Mouse (Mus musculus) lung, postnatal 0 days (tissue): ENCODE measurements around the gene Kcnb1. TPM values are rescaled to one million over a fixed set of nuclear protein-coding genes. Genes with fewer than 3 reads are reported as not detected.

Experiments
- ATAC-seq: fragments of 200-750 bp; cut with Nextera tagmentation; 2 replicates; pipeline ENCODE4 v1.8.0; 2017; ENCODE audit warnings: moderate library complexity
- DNase-seq: peaks from one replicate; pipeline ENCODE4 v3.0.0-alpha.2; 2016; ENCODE audit warnings: low spot score
- H3K27ac ChIP-seq: fragments of 300-500 bp; sonication (generic); 2 replicates; pipeline ENCODE4 v1.5.1; 2014; ENCODE audit warnings: antibody characterized with exemption, mild to moderate bottlenecking, low read length, mixed read lengths
- H3K27me3 ChIP-seq: fragments of 300-500 bp; sonication (generic); replicated peaks from 2 replicates; pipeline ENCODE4 v1.6.1; 2014; ENCODE audit warnings: low read length, mixed read lengths; ENCODE audit not compliant: insufficient read depth
- H3K36me3 ChIP-seq: fragments of 300-500 bp; sonication (generic); 2 replicates; pipeline ENCODE4 v1.6.1; 2014; ENCODE audit warnings: low read length, mixed read lengths; ENCODE audit not compliant: insufficient read depth
- H3K4me1 ChIP-seq: fragments of 300-500 bp; sonication (generic); 2 replicates; pipeline ENCODE4 v1.6.1; 2014; ENCODE audit warnings: antibody characterized with exemption, low read depth, low read length, mixed read lengths; ENCODE audit not compliant: insufficient read depth
- H3K4me2 ChIP-seq: fragments of 300-500 bp; sonication (generic); replicated peaks from 2 replicates; pipeline ENCODE4 v1.6.1; 2014; ENCODE audit warnings: low read depth, mild to moderate bottlenecking, low read length, moderate library complexity, mixed read lengths
- H3K4me3 ChIP-seq: fragments of 300-500 bp; sonication (generic); 2 replicates; pipeline ENCODE4 v1.5.1; 2014; ENCODE audit warnings: low read depth, low read length
- H3K9ac ChIP-seq: fragments of 300-500 bp; sonication (generic); replicated peaks from 2 replicates; pipeline ENCODE4 v1.6.1; 2014; ENCODE audit warnings: low read depth, mild to moderate bottlenecking
- H3K9me3 ChIP-seq: fragments of 300-500 bp; sonication (generic); 2 replicates; pipeline ENCODE4 v1.6.1; 2016; ENCODE audit warnings: low read length, mixed read lengths
- CTCF ChIP-seq: IDR thresholded peaks from 2 replicates; pipeline ENCODE4 v1.5.1; 2016; ENCODE audit warnings: antibody characterized with exemption, mild to moderate bottlenecking
- EP300 ChIP-seq: IDR thresholded peaks from 2 replicates; pipeline ENCODE4 v1.6.1; 2016; ENCODE audit warnings: antibody characterized with exemption, mild to moderate bottlenecking, control low read depth
- WGBS: fragments of 180-500 bp; shearing (Covaris S2); extraction: QIAGEN DNeasy Blood & Tissue Kit; methylation state at CpG from one replicate; pipeline ENCODE4 v1.1.7; 2014; 5-methylcytosine and 5-hydroxymethylcytosine counted together
- polyA plus RNA-seq: library from polyadenylated mRNA; unstranded; fragments of >200 nt; fragmentation: Nextera tagmentation; extraction: Ambion mirVana; gene quantifications from 2 replicates; pipeline ENCODE4 v1.2.1, GENCODE M21; 2015

The Kcnb1 gene
- polyA plus RNA-seq, 1 experiment from 2014 or later = 1.1 TPM

GRCm38 (mm10) chr2:167143914-167144313 is 46.0 kb downstream of the Kcnb1 start:
- ATAC-seq (no peak), DNase-seq (no peak)
- TF ChIP-seq CTCF (no peak), EP300 (no peak)
- H3K36me3 ChIP-seq = no peaks in the 10 kb centered on the region
- H3K9ac ChIP-seq = no peak overlapping the region
- H3K27ac ChIP-seq = no peak overlapping the region
- WGBS = 55% methylated on average over 2 of the region's 2 CpGs
- H3K4me1 ChIP-seq = no peaks in the 10 kb centered on the region
- H3K4me3 ChIP-seq = no peak overlapping the region
- no peak overlapping the region for H3K4me2 ChIP-seq
- no peaks in the 10 kb centered on the region for H3K9me3 ChIP-seq
- no peaks in the 10 kb centered on the region for H3K27me3 ChIP-seq

GRCm38 (mm10) chr2:167142282-167142681 is 47.7 kb downstream of the Kcnb1 start:
- no peak overlapping the region for H3K9ac ChIP-seq
- no peak overlapping the region for H3K27ac ChIP-seq
- WGBS = 90% methylated on average over 3 of the region's 3 CpGs
- no peak overlapping the region for H3K4me3 ChIP-seq
- H3K36me3 ChIP-seq = no peaks in the 10 kb centered on the region
- no peaks in the 10 kb centered on the region for H3K4me1 ChIP-seq
- DNase-seq = no peak
- no peaks in the 10 kb centered on the region for H3K27me3 ChIP-seq
- TF ChIP-seq CTCF = no peak
- no peak for TF ChIP-seq EP300
- H3K4me2 ChIP-seq = no peak overlapping the region
- ATAC-seq = no peak
- no peaks in the 10 kb centered on the region for H3K9me3 ChIP-seq

GRCm38 (mm10) chr2:167141810-167142209 is 48.1 kb downstream of the Kcnb1 start:
- Histone ChIP-seq H3K27ac (no peak overlapping the region), H3K4me3 (no peak overlapping the region), H3K36me3 (no peaks in the 10 kb centered on the region), H3K4me2 (no peak overlapping the region), H3K9me3 (no peaks in the 10 kb centered on the region), H3K4me1 (no peaks in the 10 kb centered on the region), H3K27me3 (no peaks in the 10 kb centered on the region), H3K9ac (no peak overlapping the region)
- ATAC-seq (no peak), DNase-seq (no peak)
- WGBS = 78% methylated on average over 4 of the region's 4 CpGs
- TF ChIP-seq CTCF = no peak
- no peak for TF ChIP-seq EP300

DNA sequence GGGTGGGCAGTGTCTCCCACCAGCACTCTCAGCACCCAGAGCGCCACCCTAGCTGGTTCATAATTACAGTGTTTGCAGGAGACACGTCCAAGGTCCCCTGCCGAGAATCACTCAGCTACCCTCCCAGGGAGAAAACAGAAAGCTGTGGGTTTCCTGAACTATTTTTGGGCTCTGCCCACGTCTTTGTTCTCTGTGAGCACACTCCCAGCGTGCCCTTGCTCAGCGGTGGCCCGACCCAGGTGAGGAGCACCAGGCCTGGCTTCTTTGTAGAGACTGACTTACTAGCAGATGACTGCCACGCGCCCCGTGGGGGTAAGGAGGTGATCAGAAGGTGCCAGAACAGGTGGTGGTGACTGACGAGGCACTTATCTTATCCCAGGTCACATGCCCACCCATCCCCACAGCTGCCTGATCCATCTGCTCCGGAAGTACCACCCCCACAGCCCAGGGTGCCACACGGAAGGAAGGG is 50.1 kb downstream of the Kcnb1 start:
- no peak overlapping the region for H3K4me2 ChIP-seq
- ATAC-seq (no peak), DNase-seq (no peak)
- no peaks in the 10 kb centered on the region for H3K4me1 ChIP-seq
- H3K9ac ChIP-seq = no peak overlapping the region
- no peaks in the 10 kb centered on the region for H3K27me3 ChIP-seq
- no peak overlapping the region for H3K27ac ChIP-seq
- no peak overlapping the region for H3K4me3 ChIP-seq
- no peaks in the 10 kb centered on the region for H3K36me3 ChIP-seq
- no peaks in the 10 kb centered on the region for H3K9me3 ChIP-seq
- 50% methylated on average over 13 of the region's 13 CpGs for WGBS
- TF ChIP-seq CTCF (no peak), EP300 (no peak)

DNA sequence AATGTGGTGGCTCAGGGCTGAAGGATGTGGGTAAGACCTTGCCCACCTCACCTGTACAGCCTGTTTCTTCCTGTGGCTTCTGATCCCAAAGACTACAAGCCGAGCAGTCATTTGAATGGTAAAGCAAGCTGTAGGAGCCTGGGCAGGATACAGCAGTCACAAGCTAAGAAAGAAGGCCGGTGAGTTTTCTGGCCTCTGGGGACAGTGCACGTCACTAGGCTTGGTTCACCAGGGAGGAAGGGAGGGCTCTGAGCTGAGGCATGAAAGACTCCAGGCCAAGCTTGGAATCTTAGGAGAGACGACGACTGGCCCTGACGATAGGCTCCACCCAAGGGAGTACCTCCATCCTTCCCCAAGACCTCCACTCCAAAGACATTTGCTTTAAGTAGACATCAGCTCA is 51.3 kb downstream of the Kcnb1 start:
- H3K27me3 ChIP-seq = no peaks in the 10 kb centered on the region
- H3K36me3 ChIP-seq = no peaks in the 10 kb centered on the region
- DNase-seq (no peak), ATAC-seq (no peak)
- no peak overlapping the region for H3K9ac ChIP-seq
- H3K27ac ChIP-seq = no peak overlapping the region
- TF ChIP-seq EP300 = no peak
- TF ChIP-seq CTCF = no peak
- no peak overlapping the region for H3K4me2 ChIP-seq
- no peaks in the 10 kb centered on the region for H3K9me3 ChIP-seq
- no peaks in the 10 kb centered on the region for H3K4me1 ChIP-seq
- no peak overlapping the region for H3K4me3 ChIP-seq
- WGBS = 70% methylated on average over 6 of the region's 6 CpGs

DNA sequence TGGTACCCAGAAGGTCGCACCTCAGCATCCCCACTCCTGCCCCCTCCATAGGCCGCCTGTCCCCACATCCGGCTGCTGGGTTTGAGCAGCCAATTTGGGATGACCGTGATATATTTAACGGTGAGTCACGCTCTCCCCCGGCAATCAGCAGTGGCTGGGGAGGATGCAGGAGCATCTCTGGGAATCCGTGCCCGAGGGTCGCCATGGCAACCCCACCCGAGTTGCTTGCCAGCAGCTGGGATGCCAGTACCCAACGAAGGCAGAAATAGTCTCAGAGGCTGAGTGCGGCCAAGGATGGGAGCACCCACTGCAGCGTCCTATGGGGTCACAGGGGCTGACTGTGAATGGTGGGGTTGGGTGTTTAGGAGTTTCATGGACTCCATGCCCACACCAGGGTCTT is 53.0 kb downstream of the Kcnb1 start:
- TF ChIP-seq EP300 (no peak), CTCF (no peak)
- Histone ChIP-seq H3K4me1 (no peaks in the 10 kb centered on the region), H3K27ac (no peak overlapping the region), H3K9me3 (no peaks in the 10 kb centered on the region), H3K36me3 (no peaks in the 10 kb centered on the region), H3K9ac (no peak overlapping the region), H3K4me3 (no peak overlapping the region), H3K27me3 (no peaks in the 10 kb centered on the region), H3K4me2 (no peak overlapping the region)
- ATAC-seq (no peak), DNase-seq (no peak)
- 71% methylated on average over 14 of the region's 14 CpGs for WGBS

- Histone ChIP-seq H3K4me3 (no peak overlapping the region), H3K36me3 (no peaks in the 10 kb centered on the region), H3K9me3 (no peaks in the 10 kb centered on the region), H3K4me2 (no peak overlapping the region), H3K9ac (no peak overlapping the region), H3K27ac (no peak overlapping the region), H3K27me3 (no peaks in the 10 kb centered on the region), H3K4me1 (peaks cover 6% of the 10 kb centered on the region)
- no peak for ATAC-seq
- TF ChIP-seq CTCF (no peak), EP300 (no peak)
- DNase-seq = no peak
- 36% methylated on average over 8 of the region's 8 CpGs for WGBS
These were observed 57.9 kb downstream of the Kcnb1 start for GRCm38 (mm10) chr2:167132041-167132440.
